Mouse (Mus musculus): ENCODE measurements around the gene Cntn1.
A peak's percentile ranks its signal among the peaks of the same experiment; 100 is the strongest.

Gene Cntn1

GRCm38 (mm10) chr15:92050996-92051352, at the start of gene Cntn1:
TSS of gene Cntn1 (plus strand) at chr15:92051165.
- DNase-seq (ENCODE audit: low read depth, low spot score): no peak

GRCm38 (mm10) chr15:92001431-92001830, 49.5 kb upstream of the Cntn1 start:
- no peak for DNase-seq (ENCODE audit: low read depth, low spot score)

- no peak for DNase-seq (ENCODE audit: low read depth, low spot score)
Observed at GRCm38 (mm10) chr15:92012165-92013083, 38.5 kb upstream of the Cntn1 start.

GRCm38 (mm10) chr15:92034111-92034510, 16.9 kb upstream of the Cntn1 start:
- DNase-seq (ENCODE audit: low read depth, low spot score): no peak

GRCm38 (mm10) chr15:92042538-92042937, 8.4 kb upstream of the Cntn1 start:
- no peak for DNase-seq (ENCODE audit: low read depth, low spot score)

GRCm38 (mm10) chr15:92046042-92046441, 4.9 kb upstream of the Cntn1 start:
- no peak for DNase-seq (ENCODE audit: low read depth, low spot score)

- DNase-seq (ENCODE audit: low read depth, low spot score): no peak
Observed at GRCm38 (mm10) chr15:92048031-92048430, 2.9 kb upstream of the Cntn1 start.

- no peak for DNase-seq (ENCODE audit: low read depth, low spot score)
Observed at GRCm38 (mm10) chr15:92048531-92048930, 2.4 kb upstream of the Cntn1 start.

- DNase-seq (ENCODE audit: low read depth, low spot score): no peak
Observed at GRCm38 (mm10) chr15:92051353-92052132, 578 bp downstream of the Cntn1 start.

- no peak for DNase-seq (ENCODE audit: low read depth, low spot score)
Observed at GRCm38 (mm10) chr15:92052133-92052463, 1.1 kb downstream of the Cntn1 start.

- DNase-seq (ENCODE audit: low read depth, low spot score): no peak
Observed at GRCm38 (mm10) chr15:92057553-92057952, 6.6 kb downstream of the Cntn1 start.

GRCm38 (mm10) chr15:92060986-92061385, 10.0 kb downstream of the Cntn1 start:
- DNase-seq (ENCODE audit: low read depth, low spot score): no peak

- DNase-seq (ENCODE audit: low read depth, low spot score): no peak
Observed at GRCm38 (mm10) chr15:92079416-92079815, 28.5 kb downstream of the Cntn1 start.

GRCm38 (mm10) chr15:92085876-92086275, 34.9 kb downstream of the Cntn1 start:
- DNase-seq (ENCODE audit: low read depth, low spot score): no peak

- DNase-seq (ENCODE audit: low read depth, low spot score): no peak
Observed at GRCm38 (mm10) chr15:92087691-92088286, 36.8 kb downstream of the Cntn1 start.

GRCm38 (mm10) chr15:92090787-92091186, 39.8 kb downstream of the Cntn1 start:
- no peak for DNase-seq (ENCODE audit: low read depth, low spot score)

GRCm38 (mm10) chr15:92092041-92092440, 41.1 kb downstream of the Cntn1 start:
- no peak for DNase-seq (ENCODE audit: low read depth, low spot score)

GRCm38 (mm10) chr15:92099410-92100174, 48.6 kb downstream of the Cntn1 start:
- no peak for DNase-seq (ENCODE audit: low read depth, low spot score)

- no peak for DNase-seq (ENCODE audit: low read depth, low spot score)
Observed at GRCm38 (mm10) chr15:92101956-92102355, 51.0 kb downstream of the Cntn1 start.

GRCm38 (mm10) chr15:92112455-92112854, 61.5 kb downstream of the Cntn1 start:
- DNase-seq (ENCODE audit: low read depth, low spot score): no peak

GRCm38 (mm10) chr15:92132936-92133335, 82.0 kb downstream of the Cntn1 start:
- no peak for DNase-seq (ENCODE audit: low read depth, low spot score)

GRCm38 (mm10) chr15:92134254-92134653, 83.3 kb downstream of the Cntn1 start:
- DNase-seq (ENCODE audit: low read depth, low spot score): peak; percentile 62
